Mouse (Mus musculus): ENCODE measurements around the gene Nek1.

Gene Nek1

GRCm38 (mm10) chr8:60992910-60993638 lies at the start of gene Nek1:
Nek1 (plus strand) TSS chr8:60993195.
- DNase-seq (ENCODE audit: low spot score in 2 of 2), result peak; percentile 99 to 100

DNA sequence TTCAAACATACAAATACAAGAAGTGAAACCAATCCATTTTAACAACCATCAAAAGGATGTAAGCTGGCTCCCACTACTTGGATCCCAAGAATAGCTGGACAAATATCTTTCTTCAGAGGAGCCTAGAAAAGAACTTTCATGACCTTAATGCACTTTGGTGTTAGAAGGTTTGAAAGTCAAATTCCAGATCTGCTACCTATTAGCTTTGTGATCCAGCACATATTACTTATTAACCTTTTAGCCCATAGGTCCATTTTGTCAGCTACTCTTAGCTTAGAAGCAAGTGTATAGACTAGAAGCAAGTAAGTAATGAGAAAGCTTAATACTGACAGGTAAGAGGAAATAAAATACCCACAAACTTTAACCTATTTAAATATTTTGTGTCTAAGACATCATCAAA lies 45.5 kb upstream of the Nek1 start:
- DNase-seq (ENCODE audit: low spot score in 2 of 2), result no peak

DNA sequence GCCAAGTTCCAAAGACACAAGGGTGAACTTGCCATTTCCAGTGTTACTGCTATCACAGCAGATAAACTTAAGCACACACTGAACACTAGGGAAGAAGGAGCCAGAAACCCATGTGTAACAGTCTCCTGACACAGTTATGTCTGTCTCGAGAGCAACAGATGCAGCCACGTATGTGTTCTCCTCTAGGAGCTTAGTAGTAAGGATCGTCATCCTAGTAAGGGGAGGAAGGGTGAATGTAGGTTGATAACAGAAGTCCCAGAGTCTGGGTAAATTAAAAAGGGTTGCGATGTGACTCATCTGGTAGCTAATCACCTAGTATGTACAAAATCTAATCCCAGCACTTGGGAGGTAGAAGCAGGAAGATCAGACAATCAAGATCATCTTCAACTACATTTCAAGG lies 43.1 kb upstream of the Nek1 start:
- peak in 1 of 2 experiments; percentile 22 for DNase-seq (ENCODE audit: low spot score in 2 of 2)

GRCm38 (mm10) chr8:60951271-60951670 lies 41.7 kb upstream of the Nek1 start:
- peak in 1 of 2 experiments; percentile 30 for DNase-seq (ENCODE audit: low spot score in 2 of 2)

- DNase-seq (ENCODE audit: low spot score in 2 of 2), result peak in 1 of 2 experiments; percentile 30
Measured at GRCm38 (mm10) chr8:60951757-60952156, 41.2 kb upstream of the Nek1 start.

DNA sequence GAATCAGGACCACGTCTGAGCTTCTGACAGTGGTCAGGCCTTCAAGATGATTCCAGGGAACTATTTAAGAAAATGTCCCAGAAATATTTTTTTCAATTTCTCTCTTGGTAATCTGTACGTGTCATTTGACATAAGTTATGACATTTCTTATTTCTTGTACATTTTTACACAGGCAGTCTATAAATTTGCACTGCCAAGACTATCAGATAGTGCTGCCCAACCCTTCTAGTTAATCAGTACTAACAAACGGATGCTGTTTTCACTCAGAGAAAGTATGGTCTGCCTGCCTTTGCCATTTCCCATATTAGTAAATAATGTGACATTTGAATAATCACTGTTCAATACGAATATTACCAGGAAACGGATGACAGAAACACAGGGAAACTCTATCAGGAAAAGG lies 40.2 kb upstream of the Nek1 start:
- peak in 1 of 2 experiments; percentile 17 for DNase-seq (ENCODE audit: low spot score in 2 of 2)

GRCm38 (mm10) chr8:60954281-60955014 lies 38.5 kb upstream of the Nek1 start:
- peak; percentile 74 to 81 for DNase-seq (ENCODE audit: low spot score in 2 of 2)

DNA sequence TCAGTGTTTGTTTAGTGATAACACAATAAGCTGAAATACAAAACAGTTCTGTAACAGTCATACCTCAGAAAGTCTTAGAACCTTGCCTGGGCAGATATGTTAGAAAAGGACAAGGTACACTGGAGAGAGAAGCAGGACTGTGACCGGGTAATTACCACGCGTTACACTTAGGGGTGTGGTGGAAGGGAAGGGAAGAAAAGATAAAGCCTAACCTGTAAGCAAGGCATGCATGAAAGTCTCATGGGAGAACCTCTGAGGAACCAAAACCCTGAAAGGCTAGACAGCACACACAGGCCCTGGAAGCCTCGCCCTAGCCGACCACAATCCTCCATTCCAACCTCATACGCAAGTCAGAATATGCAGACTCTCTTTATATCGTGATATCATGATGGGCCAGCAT lies 36.1 kb upstream of the Nek1 start:
- DNase-seq (ENCODE audit: low spot score in 2 of 2), result peak; percentile 47 to 64

DNA sequence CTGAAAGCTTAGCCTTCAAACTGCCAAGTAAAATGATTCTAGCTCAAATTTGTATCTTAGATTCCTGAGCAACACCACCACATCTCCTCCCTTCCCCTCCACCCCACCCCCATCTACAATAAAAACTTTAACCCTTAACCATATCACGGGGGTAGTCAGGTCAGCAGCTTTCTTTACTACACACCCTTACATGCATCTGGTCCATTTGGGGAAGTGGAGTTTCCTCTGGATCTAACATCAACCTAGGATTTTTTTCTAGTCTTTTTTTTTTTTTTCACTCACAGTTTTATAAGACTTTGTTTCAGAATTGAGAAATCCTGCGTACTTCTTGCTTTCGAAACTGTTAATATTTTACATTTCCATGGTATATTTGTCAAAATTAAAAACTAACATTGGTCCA lies 30.2 kb upstream of the Nek1 start:
- no peak for DNase-seq (ENCODE audit: low spot score in 2 of 2)

- no peak for DNase-seq (ENCODE audit: low spot score in 2 of 2)
Measured at GRCm38 (mm10) chr8:60963931-60964330, 29.1 kb upstream of the Nek1 start.

GRCm38 (mm10) chr8:60964518-60964917 lies 28.5 kb upstream of the Nek1 start:
- DNase-seq (ENCODE audit: low spot score in 2 of 2), result no peak

- DNase-seq (ENCODE audit: low spot score in 2 of 2), result no peak
Measured at GRCm38 (mm10) chr8:60965306-60965705, 27.7 kb upstream of the Nek1 start.

GRCm38 (mm10) chr8:60965741-60966140 lies 27.3 kb upstream of the Nek1 start:
- DNase-seq (ENCODE audit: low spot score in 2 of 2), result no peak

- no peak for DNase-seq (ENCODE audit: low spot score in 2 of 2)
Measured at GRCm38 (mm10) chr8:60969091-60969490, 23.9 kb upstream of the Nek1 start.

- DNase-seq (ENCODE audit: low spot score in 2 of 2), result peak in 1 of 2 experiments; percentile 38
Measured at GRCm38 (mm10) chr8:60971808-60972207, 21.2 kb upstream of the Nek1 start.

DNA sequence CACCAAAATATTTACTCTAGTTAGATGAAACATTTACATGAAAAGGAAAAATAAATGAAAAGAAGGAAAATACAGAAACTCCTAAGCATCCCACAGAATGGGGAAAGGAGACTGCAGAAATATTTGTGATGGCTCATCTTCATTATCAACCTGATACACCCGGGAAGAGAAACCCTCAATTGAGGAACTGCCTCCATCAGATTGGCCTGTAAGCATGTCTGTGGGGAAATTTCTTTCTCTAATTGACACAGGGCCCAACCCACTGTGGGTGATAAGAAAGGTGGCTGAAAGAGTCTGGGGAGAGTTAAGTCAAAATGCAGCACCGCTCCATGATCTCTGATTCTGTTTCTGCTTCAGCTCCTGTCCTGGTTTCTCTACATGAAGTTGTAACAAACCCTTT lies 19.5 kb upstream of the Nek1 start:
- no peak for DNase-seq (ENCODE audit: low spot score in 2 of 2)

- no peak for DNase-seq (ENCODE audit: low spot score in 2 of 2)
Measured at GRCm38 (mm10) chr8:60974837-60975236, 18.2 kb upstream of the Nek1 start.

GRCm38 (mm10) chr8:60976818-60977217 lies 16.2 kb upstream of the Nek1 start:
- DNase-seq (ENCODE audit: low spot score in 2 of 2), result no peak

- no peak for DNase-seq (ENCODE audit: low spot score in 2 of 2)
Measured at GRCm38 (mm10) chr8:60978496-60978895, 14.5 kb upstream of the Nek1 start.

DNA sequence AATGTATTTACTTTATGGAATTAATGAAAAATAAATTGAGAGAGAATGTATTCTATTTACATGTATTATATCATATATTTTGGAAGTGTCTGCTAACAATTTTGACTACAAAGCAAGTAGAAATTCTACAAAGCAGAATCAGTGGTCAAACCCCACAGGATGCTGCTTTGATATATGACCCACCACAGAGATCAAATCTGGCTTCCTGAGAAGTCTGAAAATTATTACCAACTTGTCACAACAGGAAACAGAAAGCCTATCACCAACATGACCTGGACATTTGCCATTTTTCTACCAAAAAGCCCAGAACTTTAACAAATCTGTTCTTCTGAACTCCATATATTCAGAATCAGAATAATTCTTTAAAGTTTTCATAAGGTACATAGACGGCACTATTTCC lies 11.6 kb upstream of the Nek1 start:
- no peak for DNase-seq (ENCODE audit: low spot score in 2 of 2)

DNA sequence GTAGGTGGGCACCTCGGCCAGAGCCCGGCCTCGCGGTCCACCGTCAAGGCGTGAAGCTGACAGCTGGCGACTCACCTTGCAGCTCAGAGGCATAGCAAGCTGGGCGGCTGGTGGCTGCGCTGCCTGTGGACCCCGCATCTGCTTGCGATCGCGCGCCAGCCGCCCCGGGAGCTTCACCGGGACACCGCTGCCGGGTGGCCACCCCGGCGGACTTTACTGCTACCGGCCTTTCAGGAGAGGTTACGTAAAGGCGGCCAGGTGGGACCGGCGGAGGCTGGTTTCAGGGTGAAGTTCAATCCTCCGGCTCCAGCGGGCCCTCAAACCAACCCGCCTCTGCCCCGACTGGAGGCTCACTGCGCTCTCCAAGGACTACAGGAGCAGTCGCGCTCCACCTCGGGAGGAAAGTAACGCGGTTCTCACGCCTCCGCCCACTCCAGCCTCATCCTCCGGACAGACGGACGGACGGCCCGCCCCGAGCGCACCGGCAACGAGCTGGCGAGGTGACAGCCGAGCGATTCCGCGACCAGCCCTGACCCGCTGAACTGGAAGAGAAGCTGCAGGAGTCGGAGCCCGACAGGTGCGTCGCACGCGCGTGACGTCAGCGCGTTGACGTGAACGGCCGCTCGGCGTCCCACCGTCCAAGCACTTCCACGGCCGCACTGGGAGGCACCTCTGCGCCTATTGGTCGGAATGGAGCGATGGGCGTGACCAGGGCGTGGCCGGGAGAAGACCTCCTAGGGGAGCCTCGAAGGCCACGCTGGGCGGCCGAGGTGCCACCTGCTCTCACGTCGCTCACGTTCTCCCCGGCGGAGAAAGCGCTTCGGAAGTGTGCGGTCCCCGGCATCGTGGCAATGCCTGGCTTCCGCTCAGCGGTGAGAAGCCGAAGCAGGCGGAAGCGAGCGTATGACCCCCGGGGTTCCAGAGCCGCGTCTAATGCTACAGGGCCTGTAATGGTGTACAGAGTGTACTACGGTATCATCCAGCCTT lies 10.0 kb upstream of the Nek1 start, which contains the start of gene Clcn3:
Gene Clcn3, minus strand, starts transcription at position 600 of the 987 bp plus-strand sequence.
- peak; percentile 99 for DNase-seq (ENCODE audit: low spot score in 2 of 2)

- DNase-seq (ENCODE audit: low spot score in 2 of 2), result peak; percentile 71 to 80
Measured at GRCm38 (mm10) chr8:60983688-60984079, 9.3 kb upstream of the Nek1 start.

All from spleen, postnatal 4 days (tissue).